Mouse (Mus musculus) adrenal gland, adult 2 months (tissue): ENCODE results near the gene Rundc1. TPM values are rescaled to one million over a fixed set of nuclear protein-coding genes. Genes with fewer than 3 reads are reported as not detected.
A peak's percentile ranks its signal among the peaks of the same experiment; 100 is the strongest.
"Not testable (repeated sequence)": the region's sequence is repeated elsewhere in the genome, so short reads cannot be mapped to it uniquely, and the experiment has no call there.

Experiments used
- DNase-seq: peaks from one replicate; pipeline ENCODE4 v3.0.0; 2021
- long read RNA-seq: library from polyadenylated mRNA; stranded (forward); transcript quantifications from one replicate; pipeline ENCODE4 v2.0.0, GENCODE M21; 2021
- polyA plus RNA-seq: library from polyadenylated mRNA; depleted of rRNA; stranded (reverse); fragments of >200 nt; gene quantifications from 2 replicates; pipeline ENCODE4 v1.2.3, GENCODE M21; 2012; rRNA removed
- total RNA-seq, 2 experiments: library from RNA; stranded (reverse); gene quantifications; 2 replicates each; pipeline ENCODE4 v1.2.3; 2021

The Rundc1 gene
- total RNA-seq (10 to 100 TPM; 23.7 to 24.4 TPM), polyA plus RNA-seq (22.0 and 22.1 TPM in 2 replicates)
- long read RNA-seq, transcript Rundc1-201 (5 exons, 3,223 nt): major isoform, 35 of 47 reads
- long read RNA-seq, partial matches to known transcripts: 4 of 47 reads
- long read RNA-seq, other reads (novel, unspliced or antisense): 8 of 47 reads

DNA sequence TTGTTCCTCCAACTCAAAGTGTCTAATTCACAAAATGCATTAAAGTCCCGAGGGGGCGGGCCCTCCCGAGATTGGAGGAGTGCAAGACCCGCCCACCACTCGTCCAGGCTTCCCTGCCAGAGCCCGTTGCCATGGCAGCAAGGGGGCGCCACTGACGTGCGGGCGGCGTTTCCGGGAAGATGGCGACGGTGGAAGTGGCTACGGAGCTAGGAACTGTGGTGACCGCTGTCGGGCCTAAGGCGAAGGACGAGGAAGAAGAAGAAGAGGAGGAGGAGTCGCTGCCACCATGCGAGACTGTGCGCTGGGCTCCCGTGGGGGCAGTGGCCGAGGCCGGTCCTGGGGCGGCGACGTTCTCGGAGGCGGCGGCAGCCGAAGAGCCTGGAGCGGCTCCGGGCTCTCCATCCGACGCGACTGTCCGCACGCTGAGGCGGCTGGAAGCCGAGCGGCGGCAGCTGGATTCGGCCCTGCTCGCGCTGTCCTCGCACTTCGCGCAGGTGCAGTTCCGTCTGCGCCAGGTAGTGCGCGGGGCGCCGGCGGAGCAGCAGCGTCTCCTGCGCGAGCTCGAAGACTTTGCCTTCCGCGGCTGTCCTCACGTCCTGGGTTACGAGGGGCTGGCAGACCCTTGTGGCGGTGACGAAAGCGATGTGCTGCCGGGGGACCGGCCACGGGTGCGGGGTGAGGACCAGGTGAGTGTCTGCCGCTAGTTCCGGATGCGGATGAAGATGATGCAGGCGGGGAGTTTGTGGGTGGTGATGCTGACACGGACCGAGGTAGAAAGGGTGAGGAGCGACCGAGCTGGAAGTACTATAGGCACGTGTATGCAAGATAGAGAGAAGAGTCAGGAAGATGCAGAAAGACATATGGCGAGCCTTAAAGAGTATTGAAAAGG is at the start of gene Rundc1, which contains the start of gene Ptges3l:
Rundc1 (plus strand) TSS at position 161 of the 889 bp plus-strand sequence.
Ptges3l (minus strand) TSS at position 409 of the 889 bp plus-strand sequence.
- DNase-seq: peak; percentile 98

DNA sequence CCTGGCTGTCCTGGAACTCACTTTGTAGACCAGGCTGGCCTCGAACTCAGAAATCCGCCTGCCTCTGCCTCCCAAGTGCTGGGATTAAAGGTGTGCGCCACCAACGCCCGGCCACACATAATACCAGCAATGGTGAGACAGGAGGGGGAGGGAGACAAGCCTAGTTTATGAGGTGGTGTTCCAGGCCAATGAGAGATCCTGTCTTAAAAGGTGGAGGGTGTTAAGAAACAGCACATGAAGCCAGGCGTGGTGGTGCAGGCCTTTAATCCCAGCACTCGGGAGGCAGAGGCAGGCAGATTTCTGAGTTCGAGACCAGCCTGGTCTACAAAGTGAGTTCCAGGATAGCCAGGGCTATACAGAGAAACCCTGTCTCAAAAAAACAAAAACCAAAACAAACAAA is 46.7 kb upstream of the Rundc1 start:
- DNase-seq: not testable (repeated sequence)

- peak; percentile 50 for DNase-seq
Observed at GRCm38 (mm10) chr11:101378926-101379325, 46.0 kb upstream of the Rundc1 start.

DNA sequence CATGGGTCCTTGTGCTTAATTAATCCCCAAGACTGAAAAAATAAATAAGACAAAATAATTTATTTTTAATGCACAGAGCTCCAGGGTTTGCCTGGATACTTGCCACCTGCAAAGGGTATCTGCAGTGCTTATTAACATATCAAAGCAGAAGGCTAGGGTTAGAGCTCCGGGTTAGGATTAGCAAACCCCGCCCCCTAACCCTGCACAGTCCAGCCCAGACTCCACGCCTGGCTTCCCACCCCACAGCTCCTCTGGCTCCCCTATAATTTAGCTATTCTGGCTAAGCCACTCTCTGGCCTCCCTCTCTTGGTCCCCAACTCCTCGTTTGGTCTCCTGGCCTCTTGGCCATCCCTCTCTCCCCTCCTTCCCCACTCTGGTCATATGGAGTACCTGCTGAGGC is 43.1 kb upstream of the Rundc1 start:
- no peak for DNase-seq

GRCm38 (mm10) chr11:101395110-101395509 is 29.8 kb upstream of the Rundc1 start:
- peak; percentile 75 for DNase-seq

- peak; percentile 44 for DNase-seq
Observed at GRCm38 (mm10) chr11:101415306-101415705, 9.6 kb upstream of the Rundc1 start.

- DNase-seq: no peak
Observed at GRCm38 (mm10) chr11:101416433-101417100, 8.3 kb upstream of the Rundc1 start.

DNA sequence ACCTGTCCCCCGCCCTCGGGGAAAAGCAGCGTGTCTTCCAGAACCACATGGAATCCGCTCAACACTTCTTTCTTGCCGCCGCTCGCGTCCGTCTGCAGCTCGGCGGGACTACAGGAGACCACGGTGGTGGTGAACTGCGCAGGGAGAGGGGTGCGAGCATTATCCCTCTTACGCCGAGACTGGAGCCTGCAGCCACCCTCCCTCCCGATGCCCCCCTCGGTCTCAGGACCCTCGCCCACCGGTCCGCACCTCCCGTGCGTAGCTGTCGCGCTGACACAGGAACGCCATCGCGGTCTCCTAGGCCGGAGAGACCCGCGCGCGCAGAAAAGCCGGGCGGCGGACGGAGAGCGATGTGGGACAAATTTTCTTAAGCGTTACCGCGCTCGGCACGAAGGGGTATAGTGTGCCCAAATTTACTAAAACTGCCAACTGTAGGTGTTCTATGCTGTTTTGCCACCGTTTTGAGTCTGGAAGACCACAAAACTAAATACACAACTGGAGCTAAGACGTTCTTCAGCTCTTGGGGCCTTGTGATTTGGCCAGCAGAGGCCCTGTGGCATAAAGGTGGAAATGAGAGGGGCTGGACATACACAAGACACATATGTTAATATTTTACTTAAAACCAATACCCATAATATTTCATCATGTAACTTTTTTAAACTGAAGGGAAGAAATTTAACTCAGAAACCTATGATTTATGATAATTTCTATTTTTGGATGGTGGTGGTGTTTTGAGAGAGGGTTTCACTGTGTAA is 7.6 kb upstream of the Rundc1 start, which contains the start of gene Aarsd1:
Aarsd1 (minus strand) TSS at position 515 of the 755 bp plus-strand sequence.
- DNase-seq: peak; percentile 93

DNA sequence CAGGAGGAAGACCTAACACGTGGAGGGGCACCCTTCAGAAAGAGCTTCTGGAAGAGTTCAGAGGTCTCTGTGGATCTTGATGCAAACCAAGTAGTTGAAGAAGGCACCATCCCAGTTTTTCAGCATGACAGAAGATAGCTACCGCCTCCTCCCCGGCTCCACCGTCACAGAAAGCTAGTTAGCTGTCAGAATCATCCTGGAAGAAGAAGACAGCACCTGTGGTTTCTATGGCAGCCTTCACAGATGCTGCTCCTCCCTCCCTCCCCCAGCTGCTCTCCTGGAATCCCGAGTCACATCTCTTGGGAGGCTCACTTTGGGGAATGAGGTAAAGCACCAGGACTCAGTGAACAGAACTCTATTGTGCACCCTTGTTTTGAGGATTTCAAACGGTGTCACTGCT is 5.9 kb upstream of the Rundc1 start:
- no peak for DNase-seq

- DNase-seq: no peak
Observed at GRCm38 (mm10) chr11:101419610-101420009, 5.3 kb upstream of the Rundc1 start.

DNA sequence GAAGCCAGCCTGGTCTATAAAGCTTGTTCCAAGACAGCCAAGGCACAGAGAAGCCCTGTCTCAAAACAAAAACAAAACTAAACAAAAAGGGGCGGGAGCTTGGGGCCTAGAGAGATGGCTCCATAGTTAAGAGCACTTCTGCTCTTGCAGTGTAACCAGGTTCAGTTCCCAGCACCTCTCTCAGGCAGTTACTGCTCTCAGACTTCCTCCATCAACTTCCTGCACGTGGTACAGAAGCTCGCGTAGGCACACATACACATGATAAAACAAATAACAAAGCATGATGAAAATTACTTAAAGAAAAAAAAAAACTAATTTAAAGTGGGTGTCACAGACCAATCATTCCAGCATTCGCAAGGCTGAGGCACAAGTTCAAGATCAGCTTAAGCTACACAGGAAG is 4.7 kb upstream of the Rundc1 start:
- DNase-seq: no peak

DNA sequence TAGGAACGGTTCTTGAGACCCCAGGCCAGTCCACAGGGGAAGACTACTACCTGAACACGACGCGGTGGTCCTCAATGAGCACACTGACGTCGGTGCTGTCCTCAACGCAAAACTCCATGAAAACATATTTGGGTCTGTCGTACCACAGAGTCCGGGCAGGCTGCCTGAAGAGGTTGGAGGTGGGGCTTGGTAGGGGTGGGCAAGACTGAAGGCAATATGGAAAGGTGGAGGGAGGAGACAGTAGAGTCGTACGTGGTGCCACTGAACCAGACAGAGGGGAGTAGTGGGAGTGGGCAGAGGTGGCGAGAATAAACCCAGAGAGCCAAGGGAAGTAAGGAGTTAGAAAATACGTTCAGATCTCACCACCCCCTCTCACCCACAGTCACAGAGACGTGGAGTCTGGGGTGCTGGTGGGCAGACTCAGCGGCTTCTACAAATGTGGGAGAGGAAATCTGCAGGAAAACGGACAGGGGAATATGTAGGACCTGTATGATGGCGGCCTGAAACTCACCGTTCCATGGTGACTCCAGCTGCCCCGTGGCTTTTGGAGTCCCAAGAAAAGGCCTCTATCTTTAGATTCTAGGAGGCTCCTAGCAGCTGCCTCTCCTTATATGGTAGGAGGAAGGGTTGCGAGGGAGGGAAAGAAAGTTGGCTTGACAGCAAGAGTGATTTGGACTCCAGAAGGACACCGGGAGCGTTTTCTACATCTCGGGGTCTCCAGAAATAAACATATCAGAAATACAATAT is 607 bp upstream of the Rundc1 start, which contains the start of gene Gm27029:
Gm27029 (minus strand) TSS at position 692 of the 747 bp plus-strand sequence.
- DNase-seq: no peak

GRCm38 (mm10) chr11:101426165-101426564 is 1.3 kb downstream of the Rundc1 start:
- DNase-seq: no peak

- peak; percentile 57 for DNase-seq
Observed at GRCm38 (mm10) chr11:101431327-101431726, 6.4 kb downstream of the Rundc1 start.

- peak; percentile 62 for DNase-seq
Observed at GRCm38 (mm10) chr11:101433396-101433795, 8.5 kb downstream of the Rundc1 start.

- DNase-seq: no peak
Observed at GRCm38 (mm10) chr11:101435831-101436230, 10.9 kb downstream of the Rundc1 start.

GRCm38 (mm10) chr11:101436916-101437315 is 12.0 kb downstream of the Rundc1 start:
- no peak for DNase-seq

DNA sequence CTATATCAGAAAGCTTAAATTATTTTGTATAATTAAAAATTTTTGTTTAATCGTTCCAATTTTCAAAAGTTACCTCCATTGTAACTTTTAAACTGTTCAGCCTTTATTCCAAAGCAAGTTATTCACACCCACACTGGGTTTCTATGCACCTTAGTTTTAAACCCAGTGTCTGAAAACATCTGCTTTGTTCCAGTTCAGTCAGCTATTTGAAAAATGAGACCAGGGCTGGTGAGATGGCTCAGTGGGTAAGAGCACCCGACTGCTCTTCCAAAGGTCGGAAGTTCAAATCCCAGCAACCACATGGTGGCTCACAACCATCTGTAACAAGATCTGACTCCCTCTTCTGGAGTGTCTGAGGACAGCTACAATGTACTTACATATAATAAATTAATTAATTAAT is 13.1 kb downstream of the Rundc1 start:
- DNase-seq: not testable (repeated sequence)

DNA sequence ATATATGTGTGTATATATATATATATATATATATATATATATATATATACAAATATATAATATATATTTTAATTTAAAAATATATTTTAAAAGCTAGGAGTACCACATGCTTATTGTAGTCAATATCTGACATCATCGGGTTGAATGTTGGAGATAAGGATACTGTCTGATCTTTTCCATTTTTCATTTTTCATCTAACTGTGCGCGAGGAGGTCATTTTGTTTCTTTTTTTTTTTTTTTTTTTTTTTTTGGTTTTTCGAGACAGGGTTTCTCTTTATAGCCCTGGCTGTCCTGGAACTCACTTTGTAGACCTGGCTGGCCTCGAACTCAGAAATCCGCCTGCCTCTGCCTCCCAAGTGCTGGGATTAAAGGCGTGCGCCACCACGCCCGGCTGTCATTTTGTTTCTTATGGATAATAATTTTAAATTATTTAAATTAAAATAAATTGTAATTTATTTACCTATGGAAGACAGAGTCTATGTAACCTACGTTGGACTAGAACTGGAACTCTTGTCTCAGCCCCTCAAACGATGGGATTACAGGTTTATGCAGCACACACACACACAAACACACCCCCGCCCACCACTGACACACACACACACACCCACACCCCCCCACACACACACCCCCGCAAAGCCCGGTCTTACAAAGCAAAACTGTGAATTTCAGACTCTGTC is 16.7 kb downstream of the Rundc1 start:
- DNase-seq: not testable (repeated sequence)

DNA sequence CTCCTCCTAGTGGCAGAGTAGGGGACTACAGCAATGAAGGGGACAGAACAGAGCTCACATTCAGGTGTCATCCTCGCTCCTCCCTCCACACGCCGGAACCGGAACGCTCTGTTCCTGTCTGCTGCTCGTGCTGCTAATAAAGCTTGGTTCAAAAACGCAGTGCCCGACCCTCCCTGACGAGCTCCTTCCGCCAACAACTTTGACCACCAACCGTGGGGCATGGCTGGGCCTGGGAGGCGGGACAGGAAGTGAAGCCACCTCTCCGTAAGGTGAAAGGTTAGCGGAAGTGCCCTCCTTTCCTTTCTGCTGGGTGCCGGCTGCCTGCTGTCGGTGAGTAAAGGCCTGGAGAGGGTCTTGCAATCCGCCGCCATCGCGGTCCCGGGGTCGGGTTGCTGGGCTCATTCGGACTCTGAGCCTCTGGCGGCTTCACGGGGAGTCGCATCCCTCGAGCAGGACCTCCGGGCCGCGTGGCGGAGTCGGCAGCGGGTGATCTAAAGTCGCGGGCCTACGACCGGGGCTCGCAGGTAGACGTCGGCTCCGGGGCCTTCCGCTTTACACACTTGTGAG is 17.3 kb downstream of the Rundc1 start, which contains the start of gene Rpl27:
Rpl27 (plus strand) TSS at position 172 of the 567 bp plus-strand sequence.
- peak; percentile 98 for DNase-seq
